Mouse (Mus musculus) cerebellum, adult 9-11 months (tissue): Measurements from ENCODE around the gene Serpinb3c.
"Not testable (repeated sequence)": the region's sequence is repeated elsewhere in the genome, so short reads cannot be mapped to it uniquely, and the experiment has no call there.

Experiments used
- DNase-seq: peaks from one replicate; pipeline ENCODE4 v3.0.0; 2022

Gene Serpinb3c

DNA sequence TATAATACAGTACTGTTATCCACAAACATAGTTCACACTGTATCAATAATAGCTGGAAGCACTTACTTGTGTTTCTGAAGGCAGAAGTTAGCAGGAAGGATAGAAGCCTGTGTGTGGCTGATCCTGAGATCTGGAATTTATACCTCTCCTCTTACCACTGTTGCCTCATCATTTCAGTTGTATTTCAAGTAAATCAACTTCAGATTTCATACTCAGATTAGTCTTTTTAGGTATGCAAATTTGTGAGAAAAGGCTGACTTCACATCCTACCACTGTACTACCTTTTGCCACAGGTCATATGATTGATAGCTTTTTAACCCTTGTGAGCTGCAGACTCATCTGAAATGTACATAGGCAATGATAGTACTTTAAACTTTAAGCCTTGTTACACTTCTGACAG lies at the start of gene Serpinb3c, which contains the start of gene Serpinb3b:
Gene Serpinb3c (minus strand): TSS at position 111 of the 400 bp plus-strand sequence.
Gene Serpinb3b (minus strand): TSS at position 101 of the 400 bp plus-strand sequence.
- not testable (repeated sequence) for DNase-seq

DNA sequence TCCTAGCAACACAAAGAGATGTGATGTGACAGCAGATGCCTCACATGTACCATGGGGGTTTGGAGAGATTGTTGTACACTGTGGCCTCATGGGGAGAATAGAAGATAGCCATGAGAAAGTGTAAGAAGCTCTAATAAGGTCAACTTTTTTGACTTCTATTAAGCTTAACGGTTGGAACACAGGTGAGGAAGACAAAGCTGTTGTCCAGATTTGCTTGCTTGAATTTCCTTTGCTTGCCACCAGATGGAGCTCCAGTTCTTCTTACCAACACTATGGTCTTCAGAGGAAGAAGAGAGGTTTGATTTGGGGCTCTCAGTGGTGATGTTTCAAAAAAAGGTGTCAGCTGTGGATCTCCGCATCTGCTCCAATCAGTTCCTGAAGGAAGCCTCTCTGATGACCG lies 35.0 kb downstream of the Serpinb3c start:
- peak; percentile 6 for DNase-seq
